Comparison of ENCODE assay signal across 30 mouse cellular contexts in the genomic region with DNA sequence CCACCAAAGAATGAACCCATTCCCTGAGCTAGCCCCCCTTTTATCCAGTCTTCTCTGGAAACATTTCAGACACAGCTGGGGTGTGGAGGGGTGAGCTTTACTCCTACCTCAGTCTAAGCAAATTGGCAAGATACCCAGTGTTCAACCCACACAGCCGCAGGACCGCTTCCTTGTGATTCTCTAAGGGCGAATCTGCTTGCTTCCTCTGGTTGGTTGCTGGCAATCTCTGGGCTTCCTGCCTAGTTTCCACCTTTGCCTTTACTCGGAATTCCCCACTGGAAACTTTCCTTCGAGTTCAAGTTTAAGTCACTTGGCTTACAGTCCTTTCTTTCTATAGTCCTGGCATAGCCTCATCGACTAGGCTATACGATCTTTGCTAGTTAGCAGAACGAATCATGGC. TPM values are rescaled to one million over a fixed set of nuclear protein-coding genes. Genes with fewer than 3 reads are reported as not detected.
DNase-seq lines count a peak whose midpoint lies in the region; ATAC-seq and TF ChIP-seq lines count a peak whose summit lies in the region.
"Had no signal": no experiment of that assay in that cellular context is flagged by ENCODE, and none has a peak within 500 bp of the region (broad histone marks: within the 10 kb centered on the region; RNA-seq: fewer than 3 reads in every experiment).

No protein-coding gene starts in this region.

- H3K4me1 ChIP-seq in testis, adult 2 months (ENCODE audit: control insufficient read depth, insufficient read depth, low read length), result no peaks in the 10 kb centered on the region
- H3K4me1 ChIP-seq: intestine, embryonic 15.5 days had no signal

- no peaks in the 10 kb centered on the region for H3K36me3 ChIP-seq in testis, adult 2 months (ENCODE audit: control insufficient read depth, insufficient read depth, low read length)
- H3K36me3 ChIP-seq: embryonic facial prominence, embryonic 13.5 days; heart, embryonic 13.5 days; hindbrain, embryonic 12.5 days; intestine, embryonic 15.5 days had no signal

- no peak overlapping the region for H3K4me3 ChIP-seq in left cerebral cortex, adult 2 months
- H3K4me3 ChIP-seq in testis, adult 2 months (ENCODE audit: control insufficient read depth, low read depth, low read length), result no peak overlapping the region
- H3K4me3 ChIP-seq: embryonic facial prominence, embryonic 13.5 days; erythroblast, embryonic 14.5 days; heart, embryonic 13.5 days; hindbrain, embryonic 12.5 days; intestine, embryonic 15.5 days had no signal

- no peak for TF ChIP-seq POLR2A in testis, adult 2 months (IDR thresholded peaks at IDR 0.05; ENCODE audit: control insufficient read depth, low read depth, low read length)

- DNase-seq in frontal cortex, postnatal 10 days (ENCODE audit: low spot score in 2 of 2), result no peak
- peak; percentile 20 to 31 for DNase-seq in left cerebral cortex, adult 2 months (ENCODE audit: extremely low spot score in 1 of 2, low spot score in 2 of 2)
- DNase-seq in left cerebral cortex, postnatal 4 days, result no peak
- DNase-seq in testis, postnatal 10 days (ENCODE audit: low spot score), result no peak
- DNase-seq in testis, postnatal 14 days (ENCODE audit: low spot score), result peak; percentile 36
- no peak for DNase-seq in urinary bladder, postnatal 10 days (ENCODE audit: low spot score)
- DNase-seq: adrenal gland, adult 2 months; cerebellum, adult 8-10 months; cerebellum, postnatal 36 days; gastrocnemius, postnatal 25 days; kidney, adult 2 months; kidney, postnatal 4 days; liver; lung, embryonic 14.5 days; lung, postnatal 14 days; midbrain, embryonic 14.5 days; thymus, adult 2 months; thymus, postnatal 36 days had no signal

- no peak overlapping the region for H3K27ac ChIP-seq in left cerebral cortex, adult 2 months
- peak overlapping the region; percentile 21; the same call in 1 of the 2 replicates for H3K27ac ChIP-seq in testis, adult 2 months (ENCODE audit: control insufficient read depth, insufficient read depth, low read depth, low read length)
- H3K27ac ChIP-seq: embryonic facial prominence, embryonic 13.5 days; heart, embryonic 13.5 days; hindbrain, embryonic 12.5 days; hindbrain, postnatal 0 days; intestine, embryonic 15.5 days; kidney, postnatal 0 days; liver, embryonic 14.5 days had no signal

- TF ChIP-seq CTCF in left cerebral cortex, adult 2 months (IDR thresholded peaks at IDR 0.05), result no peak
- no peak for TF ChIP-seq CTCF in testis, adult 2 months (IDR thresholded peaks at IDR 0.05; ENCODE audit: control insufficient read depth, insufficient read depth, insufficient replicate concordance, low read depth, low read length)

- intact Hi-C loops in left cerebral cortex, adult 2 months (cut with DNase I), result no loop called here
- intact Hi-C loops in left cerebral cortex, postnatal 4 days (cut with DNase I), result no loop called here

- H3K27me3 ChIP-seq in testis, adult 2 months (ENCODE audit: control insufficient read depth, insufficient read depth, low read length), result no peaks in the 10 kb centered on the region
- H3K27me3 ChIP-seq: embryonic facial prominence, embryonic 13.5 days; hindbrain, embryonic 12.5 days; intestine, embryonic 15.5 days had no signal

- peak; percentile 84 for ATAC-seq in frontal cortex, adult (ENCODE audit: low TSS enrichment)
- ATAC-seq: CD4-positive, CD25-positive, alpha-beta regulatory T cell, adult 4 months; forebrain, embryonic 16.5 days; hindbrain, postnatal 0 days; intestine, embryonic 15.5 days had no signal

RNA-seq across cellular contexts. Expression of a gene that starts 12.5 kb away (rescaled TPM):
- total RNA-seq in left cerebral cortex, adult 2 months (2021), result 1 to 10 TPM; 7.9 TPM
- 10 to 100 TPM; 14.0 to 14.8 TPM for total RNA-seq in left cerebral cortex, postnatal 4 days (2021)
- polyA plus RNA-seq in testis, adult 2 months (2012; rRNA removed), result 5.7 and 7.3 TPM in 2 replicates

Comparison
In these comparisons a context has a peak if more than half of its experiments do, and no peak if none do; other contexts are left out.
1. DNase-seq: peak in left cerebral cortex, adult 2 months (2 of 2) and testis, postnatal 14 days (single experiment); none in frontal cortex, postnatal 10 days (0 of 2), left cerebral cortex, postnatal 4 days (single experiment), testis, postnatal 10 days (single experiment) and urinary bladder, postnatal 10 days (single experiment).